Mouse (Mus musculus) bone marrow, adult 2 months (tissue): ENCODE measurements around the gene Snx30. TPM values are rescaled to one million over a fixed set of nuclear protein-coding genes. Genes with fewer than 3 reads are reported as not detected.
A peak's percentile ranks its signal among the peaks of the same experiment; 100 is the strongest.

Experiments used
- H3K27ac ChIP-seq: fragments of 200-500 bp; 2 replicates; pipeline ENCODE4 v1.5.1; 2012; ENCODE audit warnings: low read depth, mild to moderate bottlenecking, control low read depth, inconsistent platforms, low read length; ENCODE audit not compliant: control insufficient read depth, poor library complexity, insufficient read depth
- H3K4me1 ChIP-seq: fragments of 200-500 bp; 2 replicates; pipeline ENCODE4 v1.6.1; 2011; ENCODE audit warnings: low read length; ENCODE audit not compliant: control insufficient read depth, insufficient read depth
- H3K4me3 ChIP-seq: fragments of 200-500 bp; replicated peaks from 2 replicates; pipeline ENCODE3; 2011; ENCODE audit warnings: mild to moderate bottlenecking, low read depth, low read length, control low read depth; ENCODE audit not compliant: control insufficient read depth
- CTCF ChIP-seq: fragments of 200-500 bp; IDR thresholded peaks from 2 replicates; pipeline ENCODE4 v1.5.1; 2011; ENCODE audit warnings: low read length, control low read depth; ENCODE audit not compliant: control insufficient read depth, insufficient read depth
- POLR2A ChIP-seq: fragments of 200-500 bp; IDR thresholded peaks from 2 replicates; pipeline ENCODE4 v1.6.1; 2011; ENCODE audit warnings: low read depth, mild to moderate bottlenecking, control low read depth, low read length, borderline replicate concordance; ENCODE audit not compliant: control insufficient read depth
- WGBS: fragments of 180-500 bp; shearing (Covaris S2); methylation state at CpG from one replicate; pipeline ENCODE4 v1.1.7; 2018; 5-methylcytosine and 5-hydroxymethylcytosine counted together
- polyA plus RNA-seq: library from polyadenylated mRNA; stranded (reverse); fragments of >200 nt; gene quantifications from 2 replicates; pipeline ENCODE4 v1.2.4, GENCODE M21; 2011; ENCODE audit warnings: low replicate concordance; ENCODE audit not compliant: missing spikeins, insufficient read depth, insufficient read length

Gene Snx30
- polyA plus RNA-seq, 1 experiment = 24.2 TPM

GRCm38 (mm10) chr4:59824860-59825259 is 19.2 kb downstream of the Snx30 start:
- Histone ChIP-seq H3K27ac (no peak overlapping the region), H3K4me3 (no peak overlapping the region), H3K4me1 (peaks cover 4% of the 10 kb centered on the region)
- no peak for TF ChIP-seq POLR2A
- WGBS = 78% methylated on average over 5 of the region's 5 CpGs

- WGBS = 48% methylated on average over 6 of the region's 6 CpGs
- no peak overlapping the region for H3K27ac ChIP-seq
- peaks cover 4% of the 10 kb centered on the region for H3K4me1 ChIP-seq
- TF ChIP-seq CTCF = no peak
- no peak for TF ChIP-seq POLR2A
- no peak overlapping the region for H3K4me3 ChIP-seq
These were observed 20.0 kb downstream of the Snx30 start for GRCm38 (mm10) chr4:59825634-59826033.

GRCm38 (mm10) chr4:59826381-59826780 is 20.7 kb downstream of the Snx30 start:
- Histone ChIP-seq H3K4me1 (peaks cover 4% of the 10 kb centered on the region), H3K27ac (no peak overlapping the region), H3K4me3 (no peak overlapping the region)
- 89% methylated on average over 5 of the region's 5 CpGs for WGBS
- TF ChIP-seq POLR2A (no peak), CTCF (no peak)

- no peak overlapping the region for H3K4me3 ChIP-seq
- no peak overlapping the region for H3K27ac ChIP-seq
- WGBS = 83% methylated on average over 4 of the region's 4 CpGs
- H3K4me1 ChIP-seq = peaks cover 1% of the 10 kb centered on the region; the same call in 1 of the 2 replicates
- no peak for TF ChIP-seq POLR2A
- no peak for TF ChIP-seq CTCF
These were observed 23.4 kb downstream of the Snx30 start for GRCm38 (mm10) chr4:59829072-59829471.

GRCm38 (mm10) chr4:59831038-59831437 is 25.4 kb downstream of the Snx30 start:
- WGBS = 77% methylated on average over 5 of the region's 5 CpGs
- H3K4me3 ChIP-seq = no peak overlapping the region
- no peak for TF ChIP-seq CTCF
- no peak for TF ChIP-seq POLR2A
- no peaks in the 10 kb centered on the region; the same call in 1 of the 2 replicates for H3K4me1 ChIP-seq
- no peak overlapping the region for H3K27ac ChIP-seq

DNA sequence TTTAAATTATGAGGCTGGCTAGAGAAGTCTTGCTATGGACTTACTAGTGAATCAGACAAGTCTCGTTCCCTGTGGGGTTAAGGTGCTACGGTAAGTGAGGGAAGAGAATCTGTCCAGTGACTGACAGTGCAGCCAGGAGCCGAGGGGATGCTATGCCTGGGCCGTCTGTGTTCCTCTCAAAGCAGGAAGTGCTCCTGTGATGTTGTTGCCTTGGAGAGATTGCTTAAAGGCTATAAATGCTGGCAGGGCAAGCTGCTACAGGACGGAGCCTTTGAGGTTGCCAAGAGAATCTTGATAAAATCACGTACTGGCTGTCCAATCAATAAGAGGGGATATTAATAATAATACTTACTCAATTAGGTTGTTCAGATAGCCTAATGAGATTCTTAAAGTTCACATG is 27.2 kb downstream of the Snx30 start:
- 41% methylated on average over 6 of the region's 6 CpGs for WGBS
- no peak for TF ChIP-seq POLR2A
- TF ChIP-seq CTCF = no peak
- no peak overlapping the region for H3K4me3 ChIP-seq
- peaks cover 1% of the 10 kb centered on the region; the same call in 1 of the 2 replicates for H3K4me1 ChIP-seq
- no peak overlapping the region for H3K27ac ChIP-seq

- no peak overlapping the region for H3K4me3 ChIP-seq
- WGBS = 29% methylated on average over 7 of the region's 7 CpGs
- H3K27ac ChIP-seq = peak overlapping the region; percentile 0; the same call in 1 of the 2 replicates
- peaks cover 3% of the 10 kb centered on the region for H3K4me1 ChIP-seq
- TF ChIP-seq CTCF = no peak
These were observed 32.0 kb downstream of the Snx30 start for GRCm38 (mm10) chr4:59837659-59838058.

- H3K27ac ChIP-seq = peak overlapping the region; percentile 46
- TF ChIP-seq CTCF (no peak), POLR2A (no peak)
- H3K4me3 ChIP-seq = no peak overlapping the region
- H3K4me1 ChIP-seq = peaks cover 7% of the 10 kb centered on the region
- WGBS = 6% methylated on average over 15 of the region's 15 CpGs
These were observed 39.0 kb downstream of the Snx30 start for GRCm38 (mm10) chr4:59844460-59845244.

GRCm38 (mm10) chr4:59845245-59845637 is 39.6 kb downstream of the Snx30 start:
- Histone ChIP-seq H3K4me3 (no peak overlapping the region), H3K27ac (peak overlapping the region; percentile 46; the same call in 1 of the 2 replicates), H3K4me1 (peaks cover 7% of the 10 kb centered on the region)
- TF ChIP-seq POLR2A (no peak), CTCF (no peak)
- 12% methylated on average over 3 of the region's 3 CpGs for WGBS
